In the genomic region with DNA sequence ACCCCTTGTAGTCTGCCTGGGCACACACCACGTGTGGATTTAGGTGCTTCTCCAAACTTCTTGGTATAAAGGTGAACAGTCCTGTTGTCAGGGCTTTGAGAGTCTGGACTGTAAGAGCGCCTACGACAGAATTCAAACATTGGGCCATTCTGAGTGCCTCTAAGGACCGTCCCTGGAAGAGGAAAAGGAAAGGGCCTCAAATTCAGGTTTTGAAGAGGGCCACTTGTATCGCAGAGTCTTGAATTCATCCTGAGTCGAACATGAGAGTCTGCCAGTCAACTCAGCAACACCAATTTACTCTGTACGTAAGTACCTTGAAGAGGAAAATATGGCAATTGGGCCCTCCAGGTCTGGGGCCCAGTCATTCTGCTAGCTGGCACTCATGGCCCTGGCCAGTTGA, we compare ENCODE assay signal across 14 mouse cellular contexts.
"Had no signal": no experiment of that assay in that cellular context is flagged by ENCODE, and none has a peak within 500 bp of the region (broad histone marks: within the 10 kb centered on the region; RNA-seq: fewer than 3 reads in every experiment).

No protein-coding gene starts in this region.

- DNase-seq: kidney, adult 18-20 months; kidney, postnatal 10 days; kidney, postnatal 4 days; right cerebral cortex, adult 18-20 months; right cerebral cortex, postnatal 25 days; thymus, postnatal 4 days had no signal

- H3K4me1 ChIP-seq: intestine, embryonic 15.5 days; limb, embryonic 10.5 days; liver, embryonic 15.5 days; midbrain, embryonic 12.5 days; neural tube, embryonic 13.5 days had no signal

- H3K4me2 ChIP-seq: intestine, embryonic 15.5 days; liver, embryonic 11.5 days; liver, embryonic 15.5 days; midbrain, embryonic 12.5 days; neural tube, embryonic 13.5 days had no signal

- H3K27ac ChIP-seq: intestine, embryonic 15.5 days; layer of hippocampus, adult 2 months; limb, embryonic 10.5 days; liver, embryonic 15.5 days; midbrain, embryonic 12.5 days; neural tube, embryonic 13.5 days had no signal

- H3K9me3 ChIP-seq: intestine, embryonic 15.5 days; limb, embryonic 10.5 days; liver, embryonic 15.5 days; midbrain, embryonic 12.5 days; neural tube, embryonic 13.5 days had no signal

- H3K36me3 ChIP-seq: intestine, embryonic 15.5 days; limb, embryonic 10.5 days; liver, embryonic 15.5 days; midbrain, embryonic 12.5 days; neural tube, embryonic 13.5 days had no signal

- ATAC-seq: intestine, embryonic 15.5 days; midbrain, embryonic 16.5 days had no signal

- H3K27me3 ChIP-seq: intestine, embryonic 15.5 days; liver, embryonic 15.5 days; midbrain, embryonic 12.5 days; neural tube, embryonic 13.5 days had no signal

- H3K9ac ChIP-seq: intestine, embryonic 15.5 days; liver, embryonic 15.5 days; midbrain, embryonic 12.5 days; neural tube, embryonic 13.5 days had no signal

- H3K4me3 ChIP-seq: intestine, embryonic 15.5 days; layer of hippocampus, adult 2 months; limb, embryonic 10.5 days; liver, embryonic 15.5 days; midbrain, embryonic 12.5 days; neural tube, embryonic 13.5 days had no signal
